In genomic region chr16:36641830-36642695, GRCm38 (mm10) we compare ENCODE assay signal across 27 mouse cellular contexts. TPM values are rescaled to one million over a fixed set of nuclear protein-coding genes. Genes with fewer than 3 reads are reported as not detected.
DNase-seq lines count a peak whose midpoint lies in the region; ATAC-seq and TF ChIP-seq lines count a peak whose summit lies in the region.
"Had no signal": no experiment of that assay in that cellular context is flagged by ENCODE, and none has a peak within 500 bp of the region (broad histone marks: within the 10 kb centered on the region; RNA-seq: fewer than 3 reads in every experiment).

No protein-coding gene starts in this region.

- H3K4me1 ChIP-seq in kidney, postnatal 0 days (replicated peaks; ENCODE audit: insufficient read depth, low read length): no peaks in the 10 kb centered on the region
- no peaks in the 10 kb centered on the region for H3K4me1 ChIP-seq in lung, embryonic 16.5 days (replicated peaks; ENCODE audit: control insufficient read depth, insufficient read depth, low read length)
- H3K4me1 ChIP-seq: embryonic facial prominence, embryonic 10.5 days; embryonic facial prominence, embryonic 13.5 days; forebrain, embryonic 12.5 days; forebrain, embryonic 15.5 days; hindbrain, embryonic 12.5 days; hindbrain, embryonic 15.5 days had no signal

- no peaks in the 10 kb centered on the region for H3K36me3 ChIP-seq in kidney, postnatal 0 days (ENCODE audit: insufficient read depth, low read length)
- no peaks in the 10 kb centered on the region for H3K36me3 ChIP-seq in lung, embryonic 16.5 days (ENCODE audit: control insufficient read depth, insufficient read depth, low read length)
- H3K36me3 ChIP-seq: embryonic facial prominence, embryonic 10.5 days; embryonic facial prominence, embryonic 13.5 days; forebrain, embryonic 12.5 days; forebrain, embryonic 15.5 days; hindbrain, embryonic 12.5 days; hindbrain, embryonic 15.5 days had no signal

- no peak overlapping the region for H3K4me3 ChIP-seq in kidney, postnatal 0 days (replicated peaks; ENCODE audit: low read depth, low read length)
- H3K4me3 ChIP-seq in lung, embryonic 16.5 days (ENCODE audit: low read length): no peak overlapping the region
- H3K4me3 ChIP-seq: embryonic facial prominence, embryonic 10.5 days; embryonic facial prominence, embryonic 13.5 days; erythroblast, embryonic 14.5 days; forebrain, embryonic 12.5 days; forebrain, embryonic 15.5 days; hindbrain, embryonic 12.5 days; hindbrain, embryonic 15.5 days had no signal

- no peak overlapping the region for H3K4me2 ChIP-seq in kidney, postnatal 0 days (ENCODE audit: low read length)
- H3K4me2 ChIP-seq in lung, embryonic 16.5 days (ENCODE audit: low read depth, low read length): no peak overlapping the region
- H3K4me2 ChIP-seq: embryonic facial prominence, embryonic 13.5 days; forebrain, embryonic 12.5 days; forebrain, embryonic 15.5 days; heart, embryonic 11.5 days; hindbrain, embryonic 12.5 days; hindbrain, embryonic 15.5 days had no signal

- peak; percentile 62 for DNase-seq in kidney, postnatal 0 days (ENCODE audit: low spot score)
- DNase-seq in kidney, postnatal 10 days: no peak
- no peak for DNase-seq in lung, postnatal 25 days (ENCODE audit: low spot score)
- DNase-seq in A20 (ENCODE audit: low read depth, low spot score): peak; percentile 85
- peak; percentile 24 to 35 for DNase-seq in lung, postnatal 4 days
- DNase-seq in retina, embryonic 14.5 days (ENCODE audit: low spot score): no peak
- DNase-seq: adrenal gland, adult 8-10 months; adrenal gland, postnatal 25 days; cerebellum, adult 11-12 months; cerebellum, adult 8-10 months; cerebellum, postnatal 10 days; cerebellum, postnatal 36 days; embryo, embryonic 11 days; gastrocnemius, postnatal 25 days had no signal

- no peak overlapping the region for H3K9ac ChIP-seq in kidney, postnatal 0 days (ENCODE audit: low read depth, low read length)
- no peak overlapping the region for H3K9ac ChIP-seq in lung, embryonic 16.5 days (ENCODE audit: low read length)
- H3K9ac ChIP-seq: embryonic facial prominence, embryonic 13.5 days; forebrain, embryonic 12.5 days; forebrain, embryonic 15.5 days; hindbrain, embryonic 12.5 days; hindbrain, embryonic 15.5 days had no signal

- no peak overlapping the region for H3K27ac ChIP-seq in kidney, postnatal 0 days
- peak overlapping the region; percentile 53 for H3K27ac ChIP-seq in lung, embryonic 16.5 days (ENCODE audit: low read length)
- H3K27ac ChIP-seq: embryonic facial prominence, embryonic 10.5 days; embryonic facial prominence, embryonic 13.5 days; forebrain, embryonic 12.5 days; forebrain, embryonic 15.5 days; hindbrain, embryonic 12.5 days; hindbrain, embryonic 15.5 days had no signal

- no peak for ATAC-seq in kidney, postnatal 0 days (replicated peaks; ENCODE audit: low FRiP score, low read depth)
- peak; percentile 88 for ATAC-seq in lung, embryonic 16.5 days (ENCODE audit: low read depth)
- ATAC-seq: activated CD4-positive, CD25-positive, alpha-beta regulatory T cell, adult 4 months; CD4-positive, CD25-positive, alpha-beta regulatory T cell, adult 4 months; forebrain, embryonic 15.5 days had no signal

- WGBS in kidney, postnatal 0 days: 64% methylated on average over 14 of the region's 14 CpGs
- 61% methylated on average over 14 of the region's 14 CpGs for WGBS in lung, embryonic 16.5 days

- no peaks in the 10 kb centered on the region for H3K9me3 ChIP-seq in kidney, postnatal 0 days (replicated peaks; ENCODE audit: low read length)
- no peaks in the 10 kb centered on the region; the same call in 1 of the 2 replicates for H3K9me3 ChIP-seq in lung, embryonic 16.5 days (ENCODE audit: control insufficient read depth, low read length)
- H3K9me3 ChIP-seq: embryonic facial prominence, embryonic 10.5 days; embryonic facial prominence, embryonic 13.5 days; forebrain, embryonic 12.5 days; forebrain, embryonic 15.5 days; hindbrain, embryonic 12.5 days; hindbrain, embryonic 15.5 days had no signal

- no peak for TF ChIP-seq CTCF in kidney, postnatal 0 days (IDR thresholded peaks at IDR 0.05; ENCODE audit: low read depth)

- H3K27me3 ChIP-seq in kidney, postnatal 0 days (ENCODE audit: insufficient read depth, low read length): no peaks in the 10 kb centered on the region
- H3K27me3 ChIP-seq in lung, embryonic 16.5 days (ENCODE audit: control insufficient read depth, insufficient read depth, low read depth, low read length): no peaks in the 10 kb centered on the region
- H3K27me3 ChIP-seq: embryonic facial prominence, embryonic 13.5 days; forebrain, embryonic 12.5 days; forebrain, embryonic 15.5 days; hindbrain, embryonic 12.5 days; hindbrain, embryonic 15.5 days had no signal

RNA-seq across cellular contexts. Expression of gene Cd86, which starts 23.8 kb away (rescaled TPM):
- polyA plus RNA-seq in kidney, postnatal 0 days (2015; fragmentation: Nextera tagmentation; extraction: Ambion mirVana): 1.1 and 1.4 TPM in 2 replicates
- polyA plus RNA-seq in lung, embryonic 16.5 days (2015; fragmentation: Nextera tagmentation; extraction: Ambion mirVana): 1.7 and 2.6 TPM in 2 replicates
- polyA plus RNA-seq: C2C12; erythroblast, embryonic 14.5 days had no signal

RNA-seq across cellular contexts. Expression of gene Ildr1, which starts 51.7 kb away (rescaled TPM):
- polyA plus RNA-seq in kidney, postnatal 0 days (2015; fragmentation: Nextera tagmentation; extraction: Ambion mirVana): 16.1 TPM in 2 replicates
- polyA plus RNA-seq in lung, embryonic 16.5 days (2015; fragmentation: Nextera tagmentation; extraction: Ambion mirVana): 8.5 and 9.1 TPM in 2 replicates
- polyA plus RNA-seq: C2C12; erythroblast, embryonic 14.5 days; heart, embryonic 11.5 days; heart, postnatal 0 days had no signal

Comparison
In these comparisons a context has a peak if more than half of its experiments do, and no peak if none do; other contexts are left out.
1. DNase-seq: peak in kidney, postnatal 0 days (single experiment), A20 (single experiment) and lung, postnatal 4 days (2 of 2); none in kidney, postnatal 10 days (single experiment), lung, postnatal 25 days (single experiment) and retina, embryonic 14.5 days (single experiment).